Mouse (Mus musculus): Measurements from ENCODE around the gene Myo1f.

DNA sequence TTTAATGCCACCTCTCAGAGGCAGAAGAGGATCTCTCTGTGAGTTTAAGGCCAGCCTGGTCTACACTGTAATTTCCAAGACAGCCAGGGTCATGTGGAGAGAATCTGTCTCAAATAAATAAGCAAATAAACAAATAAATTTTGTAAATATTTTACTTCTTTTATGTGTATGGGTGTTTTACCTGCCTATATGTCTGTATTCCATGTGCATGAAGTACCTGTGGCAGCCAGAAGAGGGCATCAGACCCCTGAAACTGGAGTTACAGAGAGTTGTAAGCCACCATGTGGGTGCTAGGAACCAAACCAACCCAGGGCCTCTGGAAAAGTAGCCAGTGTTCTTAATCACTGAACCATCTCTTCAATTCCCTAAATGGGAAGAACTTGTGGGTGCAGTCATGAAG is 41.8 kb downstream of the Myo1f start:
- TF ChIP-seq CTCF (IDR thresholded peaks at IDR 0.05; ENCODE audit: extremely low read depth, insufficient read length, insufficient replicate concordance, low read depth, low read length), result no peak
- no peak for TF ChIP-seq POLR2A (IDR thresholded peaks at IDR 0.05; ENCODE audit: low read depth, low read length)
